Mouse (Mus musculus) cortical plate, adult 2 months (tissue): ENCODE results near the gene Gucy1b2.

Source experiments
- CTCF ChIP-seq: fragments of 200-500 bp; IDR thresholded peaks from 2 replicates; pipeline ENCODE4 v1.5.1; 2011; ENCODE audit warnings: mild to moderate bottlenecking, control low read depth, low read length; ENCODE audit not compliant: insufficient read depth; ENCODE audit errors: extremely low read depth
- POLR2A ChIP-seq: fragments of 200-500 bp; IDR thresholded peaks from 2 replicates; pipeline ENCODE4 v1.6.1; 2011; ENCODE audit warnings: mild to moderate bottlenecking, low read length, control low read depth; ENCODE audit not compliant: insufficient read depth; ENCODE audit errors: extremely low read depth

GRCm38 (mm10) chr14:62456239-62456747 is at the start of gene Gucy1b2:
- TF ChIP-seq CTCF (no peak), POLR2A (no peak)
